Mouse (Mus musculus): ENCODE measurements around the gene Kif5c. TPM values are rescaled to one million over a fixed set of nuclear protein-coding genes. Genes with fewer than 3 reads are reported as not detected.

The Kif5c gene
- polyA plus RNA-seq, 1 experiment from 2014 or later = 224 TPM

- no peak overlapping the region for H3K9ac ChIP-seq
- 84% methylated on average over 6 of the region's 6 CpGs for WGBS
- H3K4me2 ChIP-seq (replicated peaks) = no peak overlapping the region
- H3K27ac ChIP-seq = no peak overlapping the region
- no peaks in the 10 kb centered on the region for H3K36me3 ChIP-seq (replicated peaks; ENCODE audit: control insufficient read depth, insufficient read depth)
- H3K9me3 ChIP-seq (ENCODE audit: control insufficient read depth, low read length) = no peaks in the 10 kb centered on the region
- no peaks in the 10 kb centered on the region for H3K27me3 ChIP-seq (ENCODE audit: control insufficient read depth, insufficient read depth, low read length)
- DNase-seq (ENCODE audit: low spot score) (no peak), ATAC-seq (ENCODE audit: low FRiP score) (no peak)
- H3K4me1 ChIP-seq (replicated peaks; ENCODE audit: control insufficient read depth, insufficient read depth, low read length) = peaks cover 11% of the 10 kb centered on the region; the same call in 1 of the 2 replicates
- H3K4me3 ChIP-seq (replicated peaks; ENCODE audit: low read length) = no peak overlapping the region
Measured at GRCm38 (mm10) chr2:49814011-49814410, 194.9 kb downstream of the Kif5c start.

- Histone ChIP-seq H3K36me3 (replicated peaks; ENCODE audit: control insufficient read depth, insufficient read depth) (no peaks in the 10 kb centered on the region), H3K4me3 (replicated peaks; ENCODE audit: low read length) (no peak overlapping the region), H3K9me3 (ENCODE audit: control insufficient read depth, low read length) (no peaks in the 10 kb centered on the region), H3K27me3 (ENCODE audit: control insufficient read depth, insufficient read depth, low read length) (no peaks in the 10 kb centered on the region), H3K4me2 (replicated peaks) (no peak overlapping the region), H3K27ac (no peak overlapping the region), H3K9ac (no peak overlapping the region), H3K4me1 (replicated peaks; ENCODE audit: control insufficient read depth, insufficient read depth, low read length) (peaks cover 11% of the 10 kb centered on the region; the same call in 1 of the 2 replicates)
- DNase-seq (ENCODE audit: low spot score) = no peak
- WGBS = 79% methylated on average over 3 of the region's 3 CpGs
- no peak for ATAC-seq (ENCODE audit: low FRiP score)
Measured at GRCm38 (mm10) chr2:49815696-49816320, 196.7 kb downstream of the Kif5c start.

- Histone ChIP-seq H3K4me1 (replicated peaks; ENCODE audit: control insufficient read depth, insufficient read depth, low read length) (peaks cover 7% of the 10 kb centered on the region; the same call in 1 of the 2 replicates), H3K27me3 (ENCODE audit: control insufficient read depth, insufficient read depth, low read length) (no peaks in the 10 kb centered on the region), H3K9me3 (ENCODE audit: control insufficient read depth, low read length) (no peaks in the 10 kb centered on the region), H3K4me3 (replicated peaks; ENCODE audit: low read length) (no peak overlapping the region), H3K27ac (no peak overlapping the region), H3K36me3 (replicated peaks; ENCODE audit: control insufficient read depth, insufficient read depth) (no peaks in the 10 kb centered on the region), H3K9ac (no peak overlapping the region), H3K4me2 (replicated peaks) (no peak overlapping the region)
- DNase-seq (ENCODE audit: low spot score) (no peak), ATAC-seq (ENCODE audit: low FRiP score) (no peak)
- 93% methylated on average over 5 of the region's 5 CpGs for WGBS
Measured at GRCm38 (mm10) chr2:49816549-49816948, 197.5 kb downstream of the Kif5c start.

DNA sequence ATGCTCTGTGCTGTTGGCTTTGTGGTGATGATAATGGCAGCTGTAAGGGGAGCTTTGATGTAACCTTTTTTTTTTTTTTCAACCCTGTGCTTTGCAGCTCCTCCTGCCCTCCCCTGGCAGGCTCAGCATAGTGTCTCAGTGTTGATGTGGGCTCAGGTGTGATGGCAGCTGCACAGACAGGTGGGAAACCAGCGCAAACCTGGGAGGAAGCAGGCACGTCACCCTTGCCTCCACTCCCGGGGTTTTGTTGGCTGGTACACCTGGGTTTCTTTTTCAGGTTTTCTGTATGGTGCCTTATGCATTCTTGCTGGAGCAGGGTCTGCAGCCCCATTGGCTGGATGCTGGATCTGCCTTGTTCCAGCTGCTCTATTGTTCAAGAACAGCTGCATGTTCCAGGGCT lies 198.1 kb downstream of the Kif5c start:
- no peak for ATAC-seq (ENCODE audit: low FRiP score)

GRCm38 (mm10) chr2:49818126-49818525 lies 199.0 kb downstream of the Kif5c start:
- Histone ChIP-seq H3K36me3 (replicated peaks; ENCODE audit: control insufficient read depth, insufficient read depth) (no peaks in the 10 kb centered on the region), H3K4me2 (replicated peaks) (no peak overlapping the region), H3K27me3 (ENCODE audit: control insufficient read depth, insufficient read depth, low read length) (no peaks in the 10 kb centered on the region), H3K9me3 (ENCODE audit: control insufficient read depth, low read length) (no peaks in the 10 kb centered on the region), H3K27ac (no peak overlapping the region), H3K4me3 (replicated peaks; ENCODE audit: low read length) (no peak overlapping the region), H3K4me1 (replicated peaks; ENCODE audit: control insufficient read depth, insufficient read depth, low read length) (no peaks in the 10 kb centered on the region), H3K9ac (no peak overlapping the region)
- DNase-seq (ENCODE audit: low spot score) (no peak), ATAC-seq (ENCODE audit: low FRiP score) (no peak)
- 92% methylated on average over 5 of the region's 5 CpGs for WGBS

More for the DNA sequence above, 198.1 kb downstream of the Kif5c start:
- Histone ChIP-seq H3K9ac (no peak overlapping the region), H3K36me3 (replicated peaks; ENCODE audit: control insufficient read depth, insufficient read depth) (no peaks in the 10 kb centered on the region), H3K9me3 (ENCODE audit: control insufficient read depth, low read length) (no peaks in the 10 kb centered on the region), H3K4me1 (replicated peaks; ENCODE audit: control insufficient read depth, insufficient read depth, low read length) (peaks cover 1% of the 10 kb centered on the region; the same call in 1 of the 2 replicates), H3K27me3 (ENCODE audit: control insufficient read depth, insufficient read depth, low read length) (no peaks in the 10 kb centered on the region), H3K4me3 (replicated peaks; ENCODE audit: low read length) (no peak overlapping the region), H3K4me2 (replicated peaks) (no peak overlapping the region), H3K27ac (no peak overlapping the region)
- no peak for DNase-seq (ENCODE audit: low spot score)
- 89% methylated on average over 3 of the region's 3 CpGs for WGBS

GRCm38 (mm10) chr2:49822312-49822711 lies 203.2 kb downstream of the Kif5c start:
- no peak for DNase-seq (ENCODE audit: low spot score)
- no peaks in the 10 kb centered on the region for H3K4me1 ChIP-seq (replicated peaks; ENCODE audit: control insufficient read depth, insufficient read depth, low read length)
- no peak for ATAC-seq (ENCODE audit: low FRiP score)
- WGBS = 96% methylated on average over 1 of the region's 1 CpGs
- no peaks in the 10 kb centered on the region for H3K36me3 ChIP-seq (replicated peaks; ENCODE audit: control insufficient read depth, insufficient read depth)
- H3K9me3 ChIP-seq (ENCODE audit: control insufficient read depth, low read length) = no peaks in the 10 kb centered on the region
- no peak overlapping the region for H3K4me3 ChIP-seq (replicated peaks; ENCODE audit: low read length)
- no peak overlapping the region for H3K4me2 ChIP-seq (replicated peaks)
- no peaks in the 10 kb centered on the region for H3K27me3 ChIP-seq (ENCODE audit: control insufficient read depth, insufficient read depth, low read length)
- no peak overlapping the region for H3K27ac ChIP-seq
- H3K9ac ChIP-seq = no peak overlapping the region

Other genes with a start within 250 kb of the Kif5c start
- gene Epc2, start 167.8 kb upstream of the Kif5c start, polyA plus RNA-seq (2014; fragmentation: Nextera tagmentation; extraction: Ambion mirVana) = 16.7 and 17.5 TPM in 2 replicates
- 14.6 and 16.7 TPM in 2 replicates for gene Lypd6b, start 168.4 kb downstream of the Kif5c start, polyA plus RNA-seq (2014; fragmentation: Nextera tagmentation; extraction: Ambion mirVana)